Mouse (Mus musculus) midbrain, embryonic 14.5 days (tissue): ENCODE measurements around the gene Irf8. TPM values are rescaled to one million over a fixed set of nuclear protein-coding genes. Genes with fewer than 3 reads are reported as not detected.

Experiments
- ATAC-seq: fragments of 200-750 bp; cut with Nextera tagmentation; 2 replicates; pipeline ENCODE4 v1.8.0; 2017; ENCODE audit warnings: moderate number of reproducible peaks, moderate library complexity; ENCODE audit not compliant: low FRiP score, low TSS enrichment
- DNase-seq: peaks from one replicate; pipeline ENCODE4 v3.0.0-alpha.2; 2015
- H3K27ac ChIP-seq: fragments of 300-500 bp; sonication (generic); replicated peaks from 2 replicates; pipeline ENCODE4 v1.5.1; 2014; ENCODE audit warnings: mild to moderate bottlenecking, low read depth, low read length, moderate library complexity
- H3K27me3 ChIP-seq: fragments of 300-500 bp; sonication (generic); 2 replicates; pipeline ENCODE4 v1.6.1; 2014; ENCODE audit warnings: low read length, control low read depth, mixed read lengths; ENCODE audit not compliant: control insufficient read depth, insufficient read depth
- H3K36me3 ChIP-seq: fragments of 300-500 bp; sonication (generic); 2 replicates; pipeline ENCODE4 v1.6.1; 2014; ENCODE audit warnings: low read length, control low read depth; ENCODE audit not compliant: control insufficient read depth, insufficient read depth
- H3K4me1 ChIP-seq: fragments of 300-500 bp; sonication (generic); 2 replicates; pipeline ENCODE4 v1.6.1; 2014; ENCODE audit warnings: mild to moderate bottlenecking, antibody characterized with exemption, low read length, control low read depth; ENCODE audit not compliant: control insufficient read depth, insufficient read depth
- H3K4me2 ChIP-seq: fragments of 300-500 bp; sonication (generic); 2 replicates; pipeline ENCODE4 v1.6.1; 2014; ENCODE audit warnings: mild to moderate bottlenecking, low read length, moderate library complexity
- H3K4me3 ChIP-seq: fragments of 300-500 bp; sonication (generic); replicated peaks from 2 replicates; pipeline ENCODE4 v1.5.1; 2014; ENCODE audit warnings: low read depth, low read length
- H3K9ac ChIP-seq: fragments of 300-500 bp; sonication (generic); replicated peaks from 2 replicates; pipeline ENCODE4 v1.6.1; 2014; ENCODE audit warnings: mild to moderate bottlenecking, low read length, moderate library complexity
- H3K9me3 ChIP-seq: fragments of 300-500 bp; sonication (generic); 2 replicates; pipeline ENCODE4 v1.6.1; 2016; ENCODE audit warnings: low read length, control low read depth, mixed read lengths; ENCODE audit not compliant: control insufficient read depth
- WGBS: fragments of 180-500 bp; shearing (Covaris S2); extraction: QIAGEN DNeasy Blood & Tissue Kit; methylation state at CpG from one replicate; pipeline ENCODE4 v1.1.7; 2014; 5-methylcytosine and 5-hydroxymethylcytosine counted together
- polyA plus RNA-seq: library from polyadenylated mRNA; unstranded; fragments of >200 nt; fragmentation: Nextera tagmentation; extraction: Ambion mirVana; gene quantifications from 2 replicates; pipeline ENCODE4 v1.2.1, GENCODE M21; 2014

Gene Irf8
- polyA plus RNA-seq: 2.0 and 4.0 TPM in 2 replicates

DNA sequence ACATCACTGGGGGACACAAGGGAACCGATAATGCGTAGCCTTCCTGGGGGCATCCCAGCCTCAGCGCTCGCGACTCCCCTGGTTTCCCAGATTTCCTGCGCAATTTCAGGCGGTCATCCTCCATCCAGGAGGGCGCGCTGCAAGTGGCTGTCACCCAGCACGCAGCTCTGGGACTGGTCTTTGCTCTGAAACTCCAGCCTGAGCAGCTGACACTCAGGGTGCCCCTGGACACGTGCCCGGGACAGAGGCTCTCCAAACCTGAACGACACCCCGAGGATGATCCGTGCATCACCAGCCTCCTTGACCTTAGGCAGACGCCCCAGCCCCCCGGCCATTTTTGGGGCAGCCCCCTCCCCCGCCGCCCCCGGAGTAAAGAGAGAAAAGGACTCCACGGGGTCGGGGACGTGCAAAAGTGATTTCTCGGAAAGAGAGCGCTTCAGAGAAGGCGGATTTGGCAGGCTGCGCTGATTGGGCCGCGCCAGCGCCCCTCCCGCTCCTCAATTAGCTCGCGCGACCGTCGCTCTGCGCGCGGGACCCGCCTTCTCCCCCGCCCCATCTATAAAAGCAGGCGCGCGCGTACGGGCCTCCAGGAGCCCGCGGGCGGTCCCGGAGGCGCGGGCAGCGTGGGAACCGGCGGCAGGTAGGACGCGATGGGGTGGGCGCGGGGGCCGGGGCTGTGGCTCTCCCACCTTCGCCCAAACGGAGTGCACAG, at the start of gene Irf8:
TSS of gene Irf8 (plus strand) at position 589 of the 712 bp plus-strand sequence.
- H3K4me2 ChIP-seq: peak within 1 kb of the TSS; percentile 97
- ATAC-seq: peak; percentile 78
- peak within 1 kb of the TSS; percentile 48 for H3K4me3 ChIP-seq
- H3K9me3 ChIP-seq: no peaks in the 10 kb centered on the region
- DNase-seq: peak; percentile 93
- H3K4me1 ChIP-seq: 0 out of 2 replicates have a peak, but pooled peaks cover 5% of the 10 kb centered on the region
- no peak within 1 kb of the TSS for H3K27ac ChIP-seq
- no peaks in the 10 kb centered on the region for H3K36me3 ChIP-seq
- peak within 1 kb of the TSS; percentile 50 for H3K9ac ChIP-seq
- under 1% methylated on average over 62 of the region's 62 CpGs for WGBS
- peaks cover 21% of the 10 kb centered on the region for H3K27me3 ChIP-seq

DNA sequence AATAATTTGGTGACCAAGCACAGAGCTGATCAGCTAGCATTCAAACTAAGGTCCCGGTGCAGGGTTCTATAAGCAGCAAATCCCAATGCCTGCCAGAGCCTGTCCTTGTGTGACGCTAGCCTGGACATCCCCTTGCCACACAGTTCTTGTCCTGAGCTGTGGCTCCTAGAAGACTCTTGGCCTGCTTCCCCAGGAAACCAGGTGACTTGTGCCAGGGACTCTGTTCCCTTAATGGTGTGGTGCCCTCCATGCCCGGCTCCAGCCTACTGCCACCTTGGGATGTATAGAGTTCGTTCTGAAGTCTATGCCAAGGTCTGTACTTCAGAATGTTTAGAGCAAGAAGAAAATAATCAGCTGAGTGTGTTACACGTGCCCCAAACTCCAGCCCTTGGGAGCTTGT, 49.6 kb upstream of the Irf8 start:
- ATAC-seq (no peak), DNase-seq (no peak)
- Histone ChIP-seq H3K27ac (no peak overlapping the region), H3K27me3 (no peaks in the 10 kb centered on the region), H3K4me1 (no peaks in the 10 kb centered on the region), H3K4me3 (no peak overlapping the region), H3K4me2 (no peak overlapping the region), H3K9me3 (no peaks in the 10 kb centered on the region), H3K36me3 (no peaks in the 10 kb centered on the region), H3K9ac (no peak overlapping the region)
- 88% methylated on average over 5 of the region's 5 CpGs for WGBS

DNA sequence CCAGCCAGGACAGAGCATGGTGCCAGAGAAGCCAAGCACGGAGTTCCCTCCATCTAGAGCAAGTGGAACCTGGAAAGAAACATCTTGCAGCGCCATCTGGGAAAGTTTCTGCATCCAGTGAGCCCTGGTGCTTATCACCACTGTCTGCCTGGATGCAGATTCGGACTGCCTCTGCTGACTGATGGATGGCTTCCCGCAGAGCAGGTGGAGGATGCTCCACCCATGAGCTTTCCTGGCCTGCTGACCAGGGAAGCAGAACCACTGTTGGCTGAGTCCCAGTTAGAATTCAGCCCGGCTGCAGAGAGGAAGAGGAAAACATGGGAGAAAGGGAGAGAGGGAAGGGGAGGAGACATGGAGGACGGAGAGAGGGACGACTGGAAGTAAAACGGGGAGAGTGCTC, 48.4 kb upstream of the Irf8 start:
- no peak overlapping the region for H3K4me2 ChIP-seq
- no peaks in the 10 kb centered on the region for H3K27me3 ChIP-seq
- WGBS: 73% methylated on average over 8 of the region's 8 CpGs
- H3K4me3 ChIP-seq: no peak overlapping the region
- no peak overlapping the region for H3K27ac ChIP-seq
- no peaks in the 10 kb centered on the region for H3K4me1 ChIP-seq
- ATAC-seq: no peak
- no peak overlapping the region for H3K9ac ChIP-seq
- no peaks in the 10 kb centered on the region for H3K36me3 ChIP-seq
- no peaks in the 10 kb centered on the region for H3K9me3 ChIP-seq
- no peak for DNase-seq

DNA sequence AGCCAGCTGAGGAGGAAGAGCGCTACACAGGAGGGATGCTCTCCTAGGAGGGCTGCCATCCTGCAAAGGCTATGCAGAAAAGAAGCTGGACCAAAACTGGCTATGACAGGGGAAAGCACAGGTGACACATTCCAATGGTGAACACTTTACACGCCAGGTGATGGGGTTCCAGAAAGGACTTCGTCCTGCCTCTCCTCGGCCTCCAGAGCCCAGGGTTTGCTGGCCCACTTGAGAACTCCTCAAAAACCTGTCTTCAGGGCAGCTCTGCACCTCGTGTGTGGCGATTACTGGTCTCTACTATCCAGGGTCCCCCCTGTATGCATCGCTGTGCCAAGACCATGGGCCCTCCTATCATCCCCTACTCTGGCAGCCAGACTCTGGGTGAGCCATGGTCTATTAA, 47.6 kb upstream of the Irf8 start:
- no peak for ATAC-seq
- Histone ChIP-seq H3K36me3 (no peaks in the 10 kb centered on the region), H3K27ac (no peak overlapping the region), H3K9me3 (no peaks in the 10 kb centered on the region), H3K9ac (no peak overlapping the region), H3K27me3 (no peaks in the 10 kb centered on the region), H3K4me1 (no peaks in the 10 kb centered on the region), H3K4me2 (no peak overlapping the region), H3K4me3 (no peak overlapping the region)
- 87% methylated on average over 7 of the region's 7 CpGs for WGBS
- DNase-seq: no peak

DNA sequence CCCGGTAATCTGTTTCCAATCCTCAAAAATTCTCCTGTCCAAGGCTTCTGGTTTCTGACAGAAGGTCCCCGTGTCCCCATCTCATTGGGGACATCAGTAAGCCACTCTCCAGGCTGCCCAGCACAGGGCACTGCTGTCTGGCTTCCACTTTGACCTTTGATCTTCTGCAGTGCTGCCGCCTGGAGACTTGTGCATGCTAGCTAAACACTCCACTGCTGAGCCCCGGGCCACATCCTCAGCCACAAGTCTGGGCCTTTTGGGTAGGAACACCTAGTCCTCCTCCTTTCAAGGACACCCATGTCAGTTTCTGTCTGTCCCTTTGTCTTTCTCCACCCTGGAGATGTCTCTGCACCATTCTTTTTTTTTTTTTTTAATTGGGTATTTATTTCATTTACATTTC, 43.2 kb upstream of the Irf8 start:
- DNase-seq: no peak
- no peaks in the 10 kb centered on the region for H3K36me3 ChIP-seq
- H3K4me1 ChIP-seq: no peaks in the 10 kb centered on the region
- no peak overlapping the region for H3K9ac ChIP-seq
- ATAC-seq: no peak
- H3K27ac ChIP-seq: no peak overlapping the region
- H3K4me2 ChIP-seq: no peak overlapping the region
- no peaks in the 10 kb centered on the region for H3K9me3 ChIP-seq
- H3K4me3 ChIP-seq: no peak overlapping the region
- no peaks in the 10 kb centered on the region for H3K27me3 ChIP-seq
- WGBS: 78% methylated on average over 4 of the region's 4 CpGs

DNA sequence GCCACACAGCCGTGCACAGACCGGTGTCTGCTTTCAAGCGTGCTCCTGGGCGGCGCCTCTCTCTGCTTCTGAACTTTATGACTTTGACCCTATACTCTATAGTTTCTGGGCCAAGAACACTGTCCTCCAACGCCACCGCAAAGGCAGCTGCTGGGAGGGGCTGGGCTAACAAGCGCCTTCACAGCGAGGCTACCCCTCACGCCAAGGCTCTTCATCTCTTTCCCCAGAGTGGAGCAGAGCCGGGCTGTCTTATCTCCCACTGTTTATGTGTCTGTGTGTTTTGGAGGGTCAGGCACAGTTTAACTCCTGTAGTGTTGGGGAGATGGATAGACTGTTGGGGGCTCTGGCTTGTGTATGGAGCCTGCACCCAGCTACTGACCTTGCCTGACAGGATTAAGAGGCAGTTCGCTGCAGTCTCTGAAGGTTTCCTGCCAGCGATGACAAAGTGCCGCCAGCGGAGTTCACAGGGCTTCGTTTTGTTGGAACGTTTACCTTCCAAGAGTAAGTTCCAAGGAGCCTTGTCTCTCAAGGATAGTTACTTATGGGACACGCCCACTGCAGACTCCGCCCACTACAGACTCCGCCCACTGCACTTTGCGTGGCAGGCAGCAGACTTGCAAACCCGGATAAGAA, 42.2 kb upstream of the Irf8 start:
- no peaks in the 10 kb centered on the region for H3K27me3 ChIP-seq
- no peaks in the 10 kb centered on the region for H3K4me1 ChIP-seq
- no peak for DNase-seq
- H3K9ac ChIP-seq: no peak overlapping the region
- no peak overlapping the region for H3K4me2 ChIP-seq
- no peaks in the 10 kb centered on the region for H3K9me3 ChIP-seq
- no peaks in the 10 kb centered on the region for H3K36me3 ChIP-seq
- WGBS: 55% methylated on average over 22 of the region's 22 CpGs
- no peak overlapping the region for H3K27ac ChIP-seq
- H3K4me3 ChIP-seq: no peak overlapping the region
- ATAC-seq: no peak

DNA sequence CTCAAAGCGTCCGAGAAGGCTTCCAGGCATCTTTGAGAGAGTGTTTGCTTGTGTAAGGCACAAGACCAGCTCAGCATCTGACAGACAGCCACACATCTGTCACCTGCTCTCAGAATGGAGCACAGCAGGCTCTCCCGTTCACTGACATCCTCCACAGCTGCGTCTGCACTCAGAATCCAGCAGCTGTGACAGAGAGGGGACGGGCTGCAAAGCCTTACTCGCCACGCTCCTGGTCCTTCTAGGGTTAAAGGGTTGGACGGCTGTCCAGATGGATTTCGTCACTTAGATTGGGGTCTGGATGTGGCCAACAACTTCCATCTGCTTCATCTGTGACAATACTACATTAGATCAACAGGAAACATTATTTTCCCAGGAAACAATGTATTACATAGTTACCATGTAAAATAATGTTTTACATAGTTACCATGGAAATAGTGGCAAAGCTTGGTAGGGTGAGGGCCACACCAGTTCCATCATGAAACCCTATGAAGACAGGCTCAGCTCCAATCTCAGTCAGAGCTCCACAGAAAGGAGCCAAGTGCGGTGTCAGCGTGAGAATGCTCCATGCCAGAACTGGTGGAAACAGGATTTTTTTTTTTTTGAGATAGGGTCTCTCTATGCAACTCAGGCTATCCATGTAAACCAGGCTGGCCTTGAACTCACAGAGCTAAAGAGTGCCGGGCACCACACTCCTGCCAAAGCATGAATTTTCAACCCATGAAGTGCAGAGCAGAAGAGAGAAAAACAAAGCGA, 39.6 kb upstream of the Irf8 start:
- H3K27me3 ChIP-seq: no peaks in the 10 kb centered on the region
- WGBS: 50% methylated on average over 13 of the region's 13 CpGs
- ATAC-seq: no peak
- no peak overlapping the region for H3K27ac ChIP-seq
- H3K4me2 ChIP-seq: no peak overlapping the region
- H3K9ac ChIP-seq: no peak overlapping the region
- H3K4me1 ChIP-seq: no peaks in the 10 kb centered on the region
- H3K36me3 ChIP-seq: no peaks in the 10 kb centered on the region
- H3K4me3 ChIP-seq: no peak overlapping the region
- DNase-seq: no peak
- H3K9me3 ChIP-seq: no peaks in the 10 kb centered on the region

DNA sequence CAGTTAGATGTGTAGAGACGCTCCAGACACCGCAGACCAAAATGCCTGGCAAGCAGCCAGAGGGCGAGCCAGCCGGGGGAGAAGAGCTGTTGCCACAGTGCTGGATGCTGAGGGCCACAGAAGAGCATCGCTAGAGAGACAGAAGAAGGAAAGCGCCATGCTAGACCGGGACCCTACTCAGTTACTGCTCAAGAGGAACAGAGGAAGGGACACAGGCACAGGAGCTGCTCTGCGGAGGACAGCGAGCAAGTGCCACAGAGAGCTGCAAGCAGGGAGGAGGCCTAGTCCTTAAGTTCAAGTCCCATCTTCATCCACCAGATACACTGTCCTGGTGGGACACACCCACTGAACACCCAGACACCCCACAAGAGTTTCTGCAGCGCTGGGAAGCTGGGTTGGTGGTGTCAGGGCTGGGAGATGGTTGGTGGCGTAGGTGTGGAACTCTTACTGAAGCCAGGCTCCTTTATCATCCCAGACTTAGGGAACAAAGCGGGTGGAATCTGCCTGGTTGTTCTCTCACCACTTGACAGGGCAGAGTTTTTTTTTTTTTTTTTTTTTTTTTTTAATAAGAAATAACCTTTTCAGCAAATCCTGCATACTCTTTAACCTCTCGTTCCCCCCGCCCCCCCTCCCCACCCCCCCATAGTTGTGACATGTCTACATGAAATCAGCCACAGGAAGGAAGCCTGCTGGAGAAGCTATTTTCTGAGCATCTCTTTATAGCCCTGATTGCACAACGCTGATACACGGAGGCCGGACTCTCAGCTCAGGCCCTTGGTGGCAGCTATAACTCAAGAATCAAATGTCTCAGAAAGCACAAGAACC, 38.8 kb upstream of the Irf8 start:
- 82% methylated on average over 17 of the region's 17 CpGs for WGBS
- no peak overlapping the region for H3K27ac ChIP-seq
- no peak overlapping the region for H3K9ac ChIP-seq
- no peaks in the 10 kb centered on the region for H3K36me3 ChIP-seq
- H3K4me2 ChIP-seq: no peak overlapping the region
- H3K4me1 ChIP-seq: no peaks in the 10 kb centered on the region
- H3K9me3 ChIP-seq: no peaks in the 10 kb centered on the region
- no peak for ATAC-seq
- no peaks in the 10 kb centered on the region for H3K27me3 ChIP-seq
- no peak overlapping the region for H3K4me3 ChIP-seq
- DNase-seq: peak; percentile 48
